Mouse (Mus musculus) c-Kit-positive CD71-negative TER-119-negative erythroid progenitor cells, embryonic 14.5 days (primary cell): ENCODE results near the gene Macrod2.
A peak's percentile ranks its signal among the peaks of the same experiment; 100 is the strongest.
"Not testable (repeated sequence)": the region's sequence is repeated elsewhere in the genome, so short reads cannot be mapped to it uniquely, and the experiment has no call there.

ENCODE experiments used
- DNase-seq: peaks from one replicate; pipeline ENCODE4 v3.0.0-alpha.2; 2013; ENCODE audit warnings: low read depth

The Macrod2 gene

DNA sequence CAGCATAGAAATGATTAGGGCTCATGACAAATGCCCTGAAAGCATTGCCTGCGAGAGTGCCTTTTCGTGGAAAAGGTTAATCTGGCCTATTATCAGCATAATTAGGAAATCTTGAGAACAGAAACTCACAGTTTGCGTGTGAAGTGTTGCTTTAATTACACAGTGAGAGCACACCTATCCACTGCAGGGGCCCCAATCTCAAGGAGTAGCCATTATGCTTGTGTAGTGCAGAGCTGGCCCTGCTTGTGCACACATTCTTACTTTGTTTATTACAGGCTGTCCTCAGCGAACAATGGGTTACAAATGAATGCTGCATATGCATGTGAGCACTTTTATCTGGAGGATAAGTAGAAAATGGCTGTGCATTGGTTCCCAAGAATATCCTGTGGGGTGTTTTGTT lies 308.3 kb downstream of the Macrod2 start:
- no peak for DNase-seq

DNA sequence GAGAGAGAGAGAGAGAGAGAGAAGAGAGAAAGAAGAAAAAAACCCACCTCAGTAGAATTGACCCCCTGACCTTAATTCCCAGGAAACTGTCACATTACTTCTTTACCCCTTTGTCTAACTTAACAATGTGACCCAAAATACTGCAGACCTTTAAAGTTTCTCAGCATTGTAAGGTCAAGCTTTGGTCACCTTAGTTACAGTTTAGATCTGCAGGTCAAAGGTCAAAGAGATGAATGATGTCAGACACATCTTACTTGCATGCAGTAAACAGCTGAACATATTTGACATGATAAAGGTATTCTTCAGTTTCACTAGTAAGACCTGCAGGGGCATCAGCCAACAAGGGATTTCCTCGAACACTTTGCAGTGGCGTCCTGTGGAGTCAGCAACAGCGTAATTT lies 309.0 kb downstream of the Macrod2 start:
- no peak for DNase-seq

DNA sequence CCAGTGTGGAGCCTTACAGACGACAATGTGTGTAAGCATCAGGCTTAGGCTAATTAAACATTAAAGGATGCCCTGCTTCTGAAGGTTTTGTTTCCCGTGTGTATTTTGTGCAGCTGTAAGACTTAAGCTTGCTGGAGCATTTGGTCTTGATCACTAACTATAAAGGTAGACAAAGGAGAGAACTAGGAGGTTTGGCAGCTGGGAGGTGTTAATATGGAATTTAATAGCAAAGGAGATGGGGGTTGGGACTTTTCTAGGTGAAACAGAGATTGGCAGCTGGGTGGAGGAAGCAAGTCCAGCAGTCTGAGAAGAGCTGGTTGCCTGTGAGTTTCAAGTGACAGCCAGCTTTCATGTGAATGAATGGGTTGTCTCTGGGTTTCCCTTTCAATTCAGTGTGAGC lies 310.2 kb downstream of the Macrod2 start:
- DNase-seq, result no peak

DNA sequence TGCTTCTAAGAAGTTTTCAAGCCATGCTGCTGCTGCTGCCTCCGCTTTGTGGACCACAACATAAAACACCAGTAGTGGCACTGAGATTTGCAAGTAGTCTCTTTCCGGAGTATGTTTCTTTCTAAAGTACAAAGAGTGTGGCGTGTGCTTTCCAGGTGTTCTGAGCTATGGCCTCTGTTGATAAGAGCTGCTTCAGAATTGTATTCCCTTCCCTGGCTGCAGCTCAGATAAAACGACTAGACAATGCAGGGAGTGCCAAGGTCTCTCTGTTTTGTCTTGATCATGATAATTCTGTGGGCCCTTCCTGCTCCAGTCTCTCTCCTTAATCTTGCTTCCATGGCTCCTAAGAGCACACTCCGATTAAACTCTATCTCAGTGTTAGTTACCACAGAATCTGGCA lies 312.4 kb downstream of the Macrod2 start:
- no peak for DNase-seq

DNA sequence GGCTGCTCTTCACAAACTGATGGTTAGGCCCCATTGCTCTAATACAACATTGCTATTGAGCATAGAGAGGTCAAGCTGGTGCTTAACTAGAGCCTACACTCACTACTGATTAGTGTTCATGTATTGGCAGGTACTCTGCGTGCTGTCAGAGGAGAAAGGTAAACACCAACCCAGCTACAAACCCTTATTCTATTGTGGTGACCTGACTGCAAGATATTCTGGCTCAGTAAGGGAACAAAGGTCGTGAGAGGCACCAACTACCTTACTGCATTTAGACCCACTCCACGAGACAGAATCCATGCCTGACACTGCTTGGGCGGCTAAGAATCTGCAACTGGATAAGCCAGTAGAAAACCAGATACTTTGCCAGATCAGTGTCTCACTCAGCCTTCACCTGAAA lies 320.7 kb downstream of the Macrod2 start:
- no peak for DNase-seq

DNA sequence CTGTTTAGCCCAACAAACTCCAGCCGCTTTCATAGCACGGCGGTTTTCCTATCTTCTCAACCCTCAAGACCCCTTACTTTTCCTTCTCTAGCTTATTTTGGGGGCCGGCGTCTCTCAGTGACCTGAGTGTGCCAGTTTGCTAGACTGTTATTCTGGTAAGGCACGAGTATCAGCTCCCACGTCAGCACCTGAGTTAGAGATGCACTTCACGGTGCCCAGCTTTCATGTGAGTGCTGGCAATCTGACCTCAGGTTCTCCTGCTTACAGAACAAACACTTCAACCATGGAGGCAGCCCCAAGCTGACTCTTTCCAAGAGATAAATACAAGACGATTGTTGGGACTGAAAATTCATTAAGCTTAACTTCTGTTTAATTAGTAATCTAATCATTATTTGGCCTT lies 322.3 kb downstream of the Macrod2 start:
- no peak for DNase-seq

DNA sequence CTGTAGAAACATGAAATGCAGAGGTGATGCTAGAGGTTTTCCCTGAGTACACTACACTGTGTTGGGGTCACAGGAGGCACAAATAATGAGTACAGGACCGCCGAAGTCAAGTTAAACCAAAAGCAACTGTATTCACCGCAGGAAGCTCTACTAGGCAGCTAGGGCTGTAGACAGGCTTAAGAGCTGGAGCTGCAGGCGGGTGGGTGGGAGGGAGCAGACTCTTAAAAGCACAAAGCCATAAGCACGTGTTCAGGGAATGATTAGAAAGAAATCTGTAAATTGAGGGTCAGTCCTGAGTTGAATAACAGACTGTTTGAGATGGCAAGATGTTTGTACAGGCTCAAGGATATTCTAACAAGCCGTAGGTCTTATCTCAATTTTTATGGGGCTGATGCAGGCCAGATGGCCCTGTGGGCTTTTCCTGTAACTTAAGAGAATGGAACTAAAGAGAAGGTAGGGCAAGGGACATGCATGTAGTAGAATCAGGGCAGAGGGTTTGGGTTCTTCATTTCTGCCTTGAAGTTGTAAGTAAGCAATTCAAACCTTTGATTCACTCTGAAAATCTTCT lies 337.6 kb downstream of the Macrod2 start:
- DNase-seq, result no peak

DNA sequence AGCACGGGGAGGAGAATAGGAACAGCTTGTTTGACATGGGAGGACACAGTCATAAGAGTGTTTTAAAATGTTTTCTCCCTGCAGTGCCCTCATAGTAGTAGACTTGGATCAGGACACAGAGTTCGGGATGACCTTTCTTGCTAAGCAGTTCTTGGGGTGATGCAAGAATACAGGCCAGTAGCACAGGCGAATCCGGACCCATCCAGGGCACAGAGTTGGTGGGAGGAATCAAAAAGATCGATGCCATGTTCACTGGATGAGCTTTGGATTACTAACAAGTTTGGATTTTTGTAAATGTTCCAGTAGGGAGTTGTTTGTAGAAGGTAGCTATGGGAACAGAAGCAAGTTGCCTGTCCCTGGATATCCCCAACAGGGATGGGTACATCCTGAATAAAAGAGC lies 345.4 kb downstream of the Macrod2 start:
- no peak for DNase-seq

DNA sequence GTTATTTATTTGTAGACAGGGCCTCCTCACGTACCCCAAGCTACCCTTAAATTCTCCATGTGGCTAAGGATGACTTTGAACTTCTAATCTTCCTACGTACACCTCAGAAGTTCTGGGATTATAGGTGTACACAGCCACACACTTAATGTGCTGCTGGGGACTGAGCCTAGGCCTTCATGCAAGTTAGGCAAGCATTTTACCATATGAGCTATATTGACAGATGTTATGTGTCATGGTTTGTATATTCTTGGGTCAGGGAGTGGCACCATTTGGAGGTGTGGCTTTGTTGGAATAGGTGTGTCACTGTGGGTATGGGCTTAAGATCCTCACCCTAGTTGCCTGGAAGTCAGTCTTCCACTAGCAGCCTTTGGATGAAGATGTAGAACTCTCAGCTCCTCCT lies 347.8 kb downstream of the Macrod2 start:
- DNase-seq, result not testable (repeated sequence)

DNA sequence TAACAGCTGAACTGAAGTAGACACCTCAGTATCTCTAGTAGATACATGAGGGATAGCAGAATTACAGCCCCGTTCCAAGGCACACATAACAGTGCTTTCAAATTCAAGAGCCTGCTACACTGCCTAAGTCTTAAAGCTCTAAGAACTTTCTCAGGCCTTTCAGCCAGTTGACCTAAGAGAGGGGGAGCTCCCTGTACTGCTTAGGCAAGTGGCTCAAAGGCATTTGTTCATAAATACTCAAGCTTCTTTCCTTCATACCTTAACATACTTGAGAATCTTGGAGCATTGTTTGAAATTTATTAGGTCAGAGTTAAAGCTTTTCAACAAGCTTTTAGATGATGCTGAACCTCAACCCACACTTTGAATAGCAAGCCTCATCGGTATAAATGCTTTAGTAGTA lies 363.8 kb downstream of the Macrod2 start:
- DNase-seq, result no peak

DNA sequence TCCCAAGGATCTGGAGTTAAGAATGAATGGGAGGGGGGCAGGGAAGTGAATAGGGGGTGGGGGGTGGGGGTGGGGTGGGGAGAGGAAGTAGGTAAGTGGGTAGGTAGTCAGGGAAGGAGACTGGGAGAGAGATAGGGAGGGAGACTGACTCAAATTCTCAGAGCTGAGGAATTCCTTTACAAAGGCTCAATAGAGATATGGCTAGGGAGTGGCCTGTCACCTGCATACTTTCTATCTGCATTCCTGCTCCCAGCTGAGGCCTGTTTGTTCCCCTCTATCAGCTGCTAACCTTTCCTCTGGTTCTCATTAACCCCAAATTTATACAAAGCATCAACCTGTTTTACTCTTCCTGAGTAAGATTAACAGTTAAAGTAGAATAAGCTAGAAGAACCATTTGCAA lies 364.6 kb downstream of the Macrod2 start:
- DNase-seq, result no peak

DNA sequence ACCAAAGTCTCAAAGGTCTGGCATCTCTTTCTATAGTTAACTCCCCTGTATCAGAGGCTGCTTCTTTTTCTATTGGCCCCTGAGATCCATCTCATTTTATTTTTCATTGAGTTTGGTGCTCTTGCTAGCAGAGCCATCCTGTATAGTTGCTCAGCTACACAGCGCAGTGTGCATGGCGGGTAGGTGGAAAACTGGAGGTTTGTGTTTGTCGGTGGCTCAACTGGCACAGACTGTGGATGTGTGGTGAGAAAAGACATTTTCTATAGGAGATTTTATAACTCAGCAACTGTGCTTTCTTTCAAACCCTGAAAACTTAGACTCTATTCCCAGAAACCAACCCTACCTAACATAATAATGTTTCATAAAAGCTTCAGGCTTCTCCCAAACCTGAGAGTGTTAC lies 365.0 kb downstream of the Macrod2 start:
- no peak for DNase-seq

DNA sequence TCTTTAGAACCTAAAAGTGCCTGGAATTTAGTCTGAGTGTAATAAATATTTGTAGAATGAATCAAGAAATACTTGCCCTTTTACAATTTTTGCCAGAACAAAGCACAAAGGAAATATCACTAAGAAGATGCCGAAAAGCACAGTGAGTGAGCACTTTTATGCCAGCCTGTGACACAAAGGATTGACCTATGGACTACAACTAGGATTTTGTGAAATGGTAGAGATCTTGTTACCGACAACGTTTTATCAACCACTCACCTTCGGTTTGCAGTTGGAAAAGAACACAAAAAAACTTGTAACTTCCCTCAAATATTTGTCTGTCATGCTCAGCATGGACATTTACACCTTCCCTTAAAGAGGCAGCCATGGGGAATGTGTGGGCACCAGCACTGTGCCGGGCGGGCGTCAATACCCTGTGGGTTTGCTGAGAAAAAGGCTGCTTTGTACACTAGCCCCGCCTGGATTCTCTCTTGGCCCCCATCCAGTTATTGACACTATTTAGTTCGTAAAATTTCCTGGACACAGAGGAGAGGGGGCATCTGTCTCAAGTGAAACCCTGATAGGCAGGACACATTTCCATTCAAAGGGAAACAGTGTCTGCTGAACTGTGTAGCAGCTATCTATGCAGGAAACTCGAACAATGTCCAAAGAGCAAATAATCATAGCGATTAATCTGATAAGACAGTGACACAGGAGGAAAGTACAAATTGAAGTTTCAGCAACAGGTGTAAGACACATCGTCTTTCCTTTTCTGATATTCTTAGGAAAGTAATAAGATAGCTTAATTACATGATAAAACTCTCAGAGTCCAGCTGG lies 368.2 kb downstream of the Macrod2 start:
- no peak for DNase-seq

DNA sequence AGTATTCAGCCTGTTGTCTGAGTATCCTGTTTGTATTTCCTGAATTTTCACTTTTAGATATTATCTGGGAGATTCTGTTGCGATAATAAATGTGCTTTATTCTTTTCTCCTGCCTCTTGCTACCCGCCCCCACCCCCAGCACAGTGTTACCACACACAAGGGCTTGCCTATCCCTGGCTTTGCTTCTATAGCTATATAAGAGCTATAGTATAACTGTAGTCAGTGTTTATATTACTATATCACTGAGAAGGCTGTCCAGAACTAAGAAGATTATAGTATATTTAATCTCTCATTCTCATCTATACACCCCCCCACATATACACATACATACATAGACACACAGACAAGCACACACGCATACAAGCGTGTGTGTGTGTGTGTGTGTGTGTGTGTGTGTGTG lies 374.4 kb downstream of the Macrod2 start:
- no peak for DNase-seq

DNA sequence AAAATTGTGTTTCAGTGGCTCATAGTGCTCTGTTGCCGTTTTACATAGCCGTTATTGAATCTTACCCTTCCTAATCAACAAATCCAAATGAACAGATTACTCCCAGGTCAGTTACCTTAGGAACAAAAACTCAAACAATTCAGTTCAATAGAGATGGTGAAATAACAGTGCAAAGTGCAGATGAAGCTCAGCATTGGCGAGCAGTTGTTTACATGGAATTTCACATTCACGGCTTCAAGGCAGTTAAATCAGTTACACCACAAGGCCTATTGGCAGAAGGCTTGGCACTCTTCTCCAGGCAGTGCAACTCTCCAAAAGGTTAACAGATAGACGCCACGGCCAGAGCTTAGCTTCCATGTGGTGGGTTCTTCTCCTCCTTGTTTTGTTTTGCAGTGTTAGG lies 377.7 kb downstream of the Macrod2 start:
- DNase-seq, result no peak

DNA sequence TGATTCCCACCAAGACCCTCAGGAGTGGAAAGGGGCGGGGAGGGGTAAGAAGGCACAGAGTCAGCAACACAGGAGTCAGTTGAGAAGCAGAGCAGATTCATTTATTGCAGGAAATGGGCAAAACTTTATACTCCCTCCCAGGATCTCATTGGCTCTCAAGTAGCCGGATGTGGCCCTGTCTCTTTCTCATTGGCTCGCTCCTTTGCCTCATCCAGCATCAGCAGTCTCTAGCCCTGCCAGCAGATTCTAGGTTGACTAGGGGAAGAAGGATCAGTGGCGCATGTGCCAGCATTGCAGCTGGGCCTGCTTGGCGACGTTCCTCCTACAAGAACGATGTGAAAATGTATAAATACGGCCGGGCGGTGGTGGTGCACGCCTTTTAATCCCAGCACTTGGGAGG lies 378.3 kb downstream of the Macrod2 start:
- DNase-seq, result no peak

DNA sequence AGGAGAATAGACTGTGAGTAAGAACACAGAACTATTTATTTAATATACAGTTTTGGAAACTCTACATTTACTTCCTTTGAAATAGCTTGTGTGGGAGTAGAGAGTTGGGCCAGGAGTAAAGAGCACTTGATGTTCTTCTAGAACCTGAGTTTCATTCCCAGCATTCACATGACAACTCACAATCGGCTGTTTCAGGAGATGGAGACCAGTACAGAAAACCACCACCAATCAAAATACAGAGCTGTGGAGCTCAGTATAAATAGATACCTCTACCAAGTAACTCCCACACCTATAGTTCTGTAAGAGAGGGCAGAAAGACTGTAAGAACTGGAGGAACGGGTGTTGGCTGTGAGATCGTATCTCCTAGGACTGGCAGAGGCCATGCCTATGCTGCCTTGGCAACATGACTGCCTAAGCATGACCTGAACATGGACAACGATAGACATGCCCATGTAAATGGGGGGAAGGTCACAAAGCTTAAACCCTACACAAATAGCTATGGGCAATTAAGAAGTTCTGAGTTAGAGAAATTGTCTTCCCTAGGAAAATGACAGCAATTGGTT lies 379.8 kb downstream of the Macrod2 start:
- DNase-seq, result no peak

DNA sequence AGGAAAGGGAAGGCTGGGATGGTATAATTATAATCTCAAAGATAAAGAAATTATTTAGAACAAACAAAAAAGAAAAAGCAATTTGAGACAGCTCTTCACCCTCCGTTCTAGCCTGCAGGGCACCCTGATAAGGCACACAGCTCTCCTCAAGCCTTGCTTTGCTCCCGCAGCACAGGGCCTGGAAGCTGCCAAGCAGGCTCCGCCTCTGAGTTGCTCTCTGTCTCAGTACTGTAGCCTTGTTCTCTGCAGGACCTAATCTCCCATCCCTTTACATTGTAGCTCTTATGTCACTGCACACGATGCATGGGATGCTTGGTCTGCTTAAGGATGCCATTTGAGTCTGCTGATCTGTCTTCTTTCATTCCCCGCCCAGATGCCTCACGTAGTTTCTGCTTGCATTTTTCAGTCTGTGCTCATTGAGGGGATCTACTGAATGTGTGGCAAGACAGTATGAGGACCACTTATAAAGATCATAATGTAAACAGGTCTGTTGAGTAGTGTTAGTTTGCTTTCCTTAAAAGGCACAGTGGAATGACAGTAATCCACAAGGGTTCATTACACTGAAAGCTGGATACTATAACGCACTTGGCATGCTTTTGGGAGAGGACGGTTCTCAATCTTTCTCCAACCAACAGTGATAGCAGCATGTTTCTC lies 380.5 kb downstream of the Macrod2 start:
- DNase-seq, result no peak

DNA sequence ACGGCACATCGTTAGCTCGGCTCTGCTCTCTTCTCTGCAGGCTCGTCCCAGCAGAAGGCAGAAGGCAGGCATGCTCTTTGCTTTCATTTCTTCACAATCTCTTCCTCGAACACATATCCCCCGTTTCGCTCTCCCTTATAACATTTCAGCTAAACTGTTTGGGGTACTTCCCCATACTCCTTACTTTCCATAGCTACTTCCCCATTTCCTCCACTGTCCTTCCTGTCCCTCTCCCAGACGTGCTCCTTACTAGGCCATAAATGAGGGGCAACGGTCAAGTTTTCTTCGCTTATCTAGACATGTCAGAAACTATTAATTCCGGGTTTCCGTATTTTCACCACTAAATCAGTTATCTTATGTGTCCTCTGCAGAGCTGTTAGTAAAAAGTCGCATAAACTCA lies 383.1 kb downstream of the Macrod2 start:
- no peak for DNase-seq

DNA sequence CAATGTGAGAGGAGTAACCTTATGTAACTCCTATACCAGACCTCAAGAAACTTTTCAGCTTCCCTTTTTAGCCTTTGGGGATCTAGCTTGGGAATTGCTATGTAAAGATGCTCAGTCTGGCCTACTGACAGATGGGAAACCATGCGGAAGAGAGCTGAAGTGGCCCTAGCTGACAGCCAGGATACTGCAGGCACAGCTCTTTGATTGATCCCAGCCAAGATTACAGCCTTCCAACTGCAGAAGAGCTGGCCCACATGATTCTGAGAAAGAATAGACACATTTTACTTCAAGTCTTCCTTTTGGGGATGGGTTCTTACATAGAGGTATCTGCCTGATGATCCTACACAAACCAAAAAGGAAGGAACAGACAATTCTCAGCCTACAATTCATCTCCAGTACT lies 387.9 kb downstream of the Macrod2 start:
- DNase-seq, result no peak

DNA sequence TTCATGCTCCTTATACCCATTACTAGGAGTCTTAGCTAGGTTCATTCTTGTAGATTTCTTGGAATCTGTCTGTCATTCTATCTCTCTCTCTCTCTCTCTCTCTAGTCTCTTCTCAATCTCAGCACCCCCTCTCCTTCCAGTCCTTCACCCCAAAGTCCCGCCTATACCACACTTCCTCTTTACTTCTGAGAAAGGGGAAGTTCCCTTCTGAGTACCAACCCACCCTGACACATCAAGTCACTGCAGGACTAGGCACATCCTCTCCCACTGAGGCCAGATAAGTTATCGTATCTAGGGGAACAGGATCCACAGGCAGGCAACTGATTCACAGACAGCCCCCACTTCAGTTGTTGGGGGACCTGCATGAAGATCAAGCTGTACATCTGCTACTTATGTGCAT lies 389.5 kb downstream of the Macrod2 start:
- DNase-seq, result peak; percentile 50

DNA sequence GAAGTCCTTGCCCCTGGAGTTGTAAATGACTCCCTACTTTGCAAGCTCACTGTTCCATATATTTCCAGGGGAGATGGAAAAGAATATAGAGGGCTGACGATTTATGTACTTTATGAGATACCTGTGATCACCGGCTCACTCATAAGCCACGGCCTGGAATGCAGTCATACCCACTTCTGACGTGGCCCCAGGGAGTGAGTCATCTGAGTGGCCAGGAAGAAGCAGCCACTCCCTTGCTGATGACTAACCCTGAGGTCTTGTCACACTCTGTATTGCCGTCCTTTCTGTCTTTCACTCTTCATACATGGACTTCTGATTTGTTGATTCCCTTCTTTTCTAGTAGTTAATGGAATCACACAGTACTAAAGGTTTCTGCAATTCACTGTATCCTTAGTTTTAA lies 395.3 kb downstream of the Macrod2 start:
- DNase-seq, result peak; percentile 38

DNA sequence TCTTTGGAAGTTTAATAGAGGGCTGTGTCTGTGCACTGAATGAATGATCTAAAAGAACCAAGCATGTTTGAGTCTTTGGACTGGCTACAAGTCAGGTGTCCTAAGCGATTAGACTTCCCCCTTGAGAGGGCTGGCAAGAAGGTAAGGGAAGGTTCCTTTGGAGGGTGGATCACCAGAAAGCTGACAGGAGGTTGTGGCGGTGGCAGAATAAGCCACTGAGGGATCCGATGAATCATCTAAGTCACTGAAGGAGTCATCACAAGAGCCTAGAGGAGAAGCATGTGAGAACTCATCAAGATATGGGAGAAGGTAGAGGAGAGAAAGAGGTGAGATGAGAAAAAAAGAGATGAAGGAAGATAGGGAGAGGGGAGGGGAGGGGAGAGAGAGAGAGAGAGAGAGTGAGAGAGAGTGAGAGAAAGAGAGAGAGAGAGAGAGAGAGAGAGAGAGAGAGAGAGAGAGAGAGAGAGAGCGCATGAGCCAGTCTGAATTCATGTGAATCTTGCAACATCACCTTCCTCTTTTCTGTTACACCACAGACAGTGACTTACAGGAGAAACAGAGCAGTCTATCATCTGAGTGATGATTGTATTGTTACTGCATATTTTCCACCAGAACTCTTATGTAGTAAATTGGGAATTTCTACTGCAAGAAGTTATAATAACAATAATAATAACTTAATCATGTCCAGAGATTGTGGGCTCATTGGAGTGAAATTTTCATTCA lies 398.9 kb downstream of the Macrod2 start:
- peak; percentile 36 for DNase-seq
